Mouse (Mus musculus) megakaryocyte progenitor cell, adult 5-6 weeks (primary cell): Measurements from ENCODE around the gene Ndfip2. TPM values are rescaled to one million over a fixed set of nuclear protein-coding genes. Genes with fewer than 3 reads are reported as not detected.

Experiments used
- ATAC-seq: replicated peaks from 2 replicates; pipeline ENCODE4 v1.8.0; 2016; ENCODE audit warnings: mild to moderate bottlenecking, moderate TSS enrichment, inconsistent platforms; ENCODE audit not compliant: poor library complexity
- total RNA-seq, 2 experiments: library from RNA; stranded (forward) in 1 of 2; stranded (reverse) in 1 of 2; fragments of 157-497, 149-512 nt in 1 of 2; fragments of 200-1000 nt in 1 of 2; gene quantifications; 2 replicates each; pipeline versions ENCODE4 v1.2.3 to v1.2.4; 2015 to 2017

The Ndfip2 gene
- 15.5 and 21.0 TPM in 2 replicates for total RNA-seq (2015)
- total RNA-seq (2017): 12.0 and 13.7 TPM in 2 replicates

DNA sequence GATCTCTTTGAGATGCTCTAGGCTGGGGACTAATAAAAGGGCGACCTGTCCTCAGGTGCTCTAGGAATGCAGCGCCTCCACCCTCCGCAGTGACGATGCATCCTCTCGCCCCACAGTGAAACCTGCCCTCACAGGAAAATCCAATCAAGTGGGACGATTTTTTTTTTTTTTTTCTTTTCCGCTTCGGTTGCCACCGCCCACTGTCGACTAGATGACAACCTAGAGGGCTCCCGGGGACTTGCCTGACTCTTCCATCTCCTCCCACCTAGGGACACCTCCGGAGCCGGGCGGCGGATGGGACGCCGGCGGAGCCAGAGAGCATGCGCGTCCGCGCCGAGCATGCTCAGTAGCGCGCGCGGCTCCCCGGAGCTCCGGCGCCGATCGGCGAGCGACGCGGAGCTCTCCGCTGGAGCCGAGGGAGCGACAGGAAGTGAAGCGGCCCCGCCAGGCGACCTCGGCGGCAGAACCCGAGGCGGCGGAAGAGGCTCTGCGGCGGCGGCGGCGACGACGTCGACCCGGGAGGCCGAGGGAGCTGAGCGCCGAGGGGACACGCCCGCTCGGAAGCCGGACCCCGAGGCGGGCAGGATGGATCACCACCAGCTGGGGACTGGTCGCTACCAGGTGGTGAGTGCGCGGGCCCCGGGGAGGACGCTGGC lies at the start of gene Ndfip2:
Gene Ndfip2, plus strand, starts transcription at position 195 of the 656 bp plus-strand sequence.
- peak; percentile 88 for ATAC-seq

DNA sequence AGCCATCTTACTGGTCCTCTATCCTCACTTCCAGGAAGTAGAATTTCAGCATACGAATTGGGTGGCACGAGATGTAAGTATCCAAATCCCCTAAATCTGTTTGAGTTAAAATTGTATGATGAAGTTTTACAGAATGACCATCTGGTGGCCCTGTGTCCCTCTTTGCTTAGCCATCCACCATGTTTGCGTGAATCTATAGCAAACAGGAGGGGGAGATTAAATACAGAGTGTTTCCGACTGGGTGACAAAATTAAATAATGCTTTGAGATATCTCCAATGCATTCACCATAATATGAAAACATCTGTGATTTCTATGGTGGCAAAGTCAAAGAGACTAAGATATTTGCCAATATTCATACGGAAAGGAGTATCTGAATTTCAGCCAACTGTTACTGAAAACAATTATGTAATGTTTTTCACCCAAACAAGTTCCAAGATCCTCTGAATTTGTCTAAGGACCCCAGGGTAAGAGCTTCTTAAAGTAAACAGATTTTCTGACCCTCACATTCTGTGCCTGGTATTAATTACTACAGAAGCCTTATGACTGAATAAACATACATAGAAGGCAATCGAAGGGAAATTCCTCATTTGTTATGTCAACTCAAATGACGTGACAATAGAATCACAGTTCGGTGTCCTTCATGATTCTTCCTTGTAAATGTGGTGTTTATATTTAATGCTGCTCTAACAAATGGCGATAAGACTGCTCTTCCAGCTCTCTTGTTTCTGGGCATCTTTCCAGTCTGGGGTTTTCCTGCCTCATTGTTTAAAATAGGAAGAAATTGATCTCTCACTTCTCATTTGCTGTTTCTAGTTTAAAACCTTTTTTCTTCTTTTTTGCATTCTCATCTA lies 38.6 kb upstream of the Ndfip2 start:
- no peak for ATAC-seq

DNA sequence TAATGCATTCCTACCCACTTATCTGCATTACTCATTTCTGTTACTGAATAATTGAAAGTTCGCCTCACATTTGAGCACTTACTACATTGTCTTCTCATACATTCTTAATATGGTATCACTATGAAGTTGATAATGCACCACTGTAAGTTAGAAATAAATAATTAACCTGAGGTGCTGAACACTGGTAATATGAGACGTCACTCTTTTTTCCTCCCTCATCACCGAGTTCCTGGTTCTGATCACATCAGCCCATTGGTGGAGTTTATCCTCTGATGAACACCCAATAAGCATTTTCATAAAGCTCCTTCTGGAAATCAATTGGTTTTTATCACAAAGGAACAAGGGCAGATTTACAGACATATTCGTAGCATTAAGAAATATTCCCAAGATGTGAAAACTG lies 36.1 kb upstream of the Ndfip2 start:
- ATAC-seq: no peak

DNA sequence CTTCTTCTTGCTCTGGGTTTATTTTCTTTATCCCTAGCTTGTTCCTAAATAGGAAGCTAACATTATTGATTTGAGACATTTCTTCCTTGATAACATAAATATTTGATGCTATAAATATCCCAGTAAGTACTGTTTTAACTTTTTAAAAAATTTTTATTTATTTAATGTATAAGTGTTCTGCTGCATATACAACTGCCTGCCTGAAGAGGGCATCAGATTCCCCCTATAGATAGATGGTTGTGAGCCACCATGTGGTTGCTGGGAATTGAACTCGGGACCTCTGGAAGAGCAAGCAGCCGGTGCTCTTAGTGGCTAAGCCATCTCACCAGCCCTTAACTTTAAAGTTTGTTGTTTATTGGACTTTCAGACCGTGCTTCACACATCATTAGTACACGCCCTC lies 32.6 kb upstream of the Ndfip2 start:
- ATAC-seq: no peak

DNA sequence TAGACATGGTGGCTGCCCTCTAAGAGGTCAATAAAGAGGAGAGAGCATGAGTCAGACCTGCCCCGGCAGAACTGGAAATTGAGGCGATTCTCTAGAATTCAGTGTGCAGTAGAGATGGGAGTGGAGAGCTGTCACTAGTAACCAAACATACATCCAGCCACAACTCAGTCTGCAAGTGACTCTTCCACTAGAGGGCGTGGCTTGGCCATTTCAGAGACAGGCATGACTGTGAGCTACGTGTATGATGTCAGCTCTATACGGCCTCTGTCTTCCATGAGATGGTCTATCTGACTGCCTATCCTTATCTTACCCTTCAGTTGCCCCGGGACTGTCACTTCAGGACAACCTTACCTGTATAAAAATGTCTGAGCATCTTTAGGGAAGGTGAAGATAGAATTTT lies 26.0 kb upstream of the Ndfip2 start:
- peak; percentile 99 for ATAC-seq

DNA sequence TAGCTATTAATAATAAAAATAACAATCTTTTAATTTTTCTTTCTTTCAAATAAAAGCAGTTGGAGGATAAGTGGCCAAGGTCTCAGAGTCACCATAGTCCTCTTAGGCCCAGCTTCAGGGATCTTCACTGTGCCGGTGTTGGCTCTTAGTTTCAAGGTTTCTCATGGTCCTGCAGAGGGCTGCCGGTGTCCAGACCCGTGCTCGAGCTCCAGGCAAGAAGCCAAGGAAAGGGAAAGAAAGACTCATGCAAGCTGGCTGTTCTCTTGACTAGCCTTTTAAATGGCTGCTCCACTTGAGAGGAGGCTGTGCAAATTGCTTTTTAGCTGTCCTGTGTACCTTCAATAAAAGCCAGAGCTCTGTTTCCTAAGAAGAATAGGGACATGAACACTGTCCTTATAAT lies 21.8 kb upstream of the Ndfip2 start:
- no peak for ATAC-seq

DNA sequence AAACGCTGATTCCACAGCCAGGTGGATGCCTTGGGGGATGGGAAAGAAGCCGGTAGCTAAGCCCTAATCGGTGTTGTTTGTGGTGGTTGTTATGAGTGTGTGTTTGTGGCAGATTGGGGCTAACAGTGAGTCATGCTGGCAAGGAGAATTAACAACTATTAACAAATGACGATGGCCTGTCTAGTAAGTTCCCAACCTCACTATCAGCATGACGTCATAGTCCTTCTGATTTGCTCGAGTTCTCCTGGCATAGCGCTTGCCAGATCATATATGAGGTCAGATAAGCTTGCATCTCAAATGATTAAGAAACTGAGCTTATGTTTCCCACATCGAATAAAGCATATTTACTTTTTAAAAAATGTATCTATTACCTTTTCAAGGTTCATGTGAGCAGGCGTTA lies 20.6 kb upstream of the Ndfip2 start:
- no peak for ATAC-seq

DNA sequence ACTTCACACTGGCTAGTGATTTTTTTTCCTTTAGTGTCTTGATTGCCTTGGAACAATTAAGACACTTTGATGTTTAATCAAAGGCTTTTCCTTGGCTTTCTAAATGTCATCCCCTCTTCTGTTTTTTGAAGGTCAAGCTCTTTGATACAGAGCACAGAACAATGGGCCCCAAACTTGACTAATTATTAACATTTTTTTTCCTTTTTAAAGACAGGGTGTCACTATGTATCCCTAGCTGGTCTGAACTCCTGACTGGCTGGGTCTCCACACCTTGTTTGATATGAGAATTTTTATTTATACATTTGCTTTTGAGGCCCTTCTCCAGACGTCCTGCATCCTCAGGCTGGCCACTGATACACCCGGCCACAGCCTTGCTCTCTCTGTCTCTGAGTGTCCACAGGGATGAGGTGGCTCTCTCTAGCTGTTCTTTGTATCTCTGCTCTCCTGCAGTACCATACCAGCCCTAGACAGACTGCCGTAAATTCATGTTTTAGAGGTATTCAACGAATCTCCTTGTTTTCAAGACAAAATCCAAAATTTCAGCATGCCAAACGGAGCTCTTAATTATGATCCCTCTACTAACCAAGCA lies 19.8 kb upstream of the Ndfip2 start:
- no peak for ATAC-seq

DNA sequence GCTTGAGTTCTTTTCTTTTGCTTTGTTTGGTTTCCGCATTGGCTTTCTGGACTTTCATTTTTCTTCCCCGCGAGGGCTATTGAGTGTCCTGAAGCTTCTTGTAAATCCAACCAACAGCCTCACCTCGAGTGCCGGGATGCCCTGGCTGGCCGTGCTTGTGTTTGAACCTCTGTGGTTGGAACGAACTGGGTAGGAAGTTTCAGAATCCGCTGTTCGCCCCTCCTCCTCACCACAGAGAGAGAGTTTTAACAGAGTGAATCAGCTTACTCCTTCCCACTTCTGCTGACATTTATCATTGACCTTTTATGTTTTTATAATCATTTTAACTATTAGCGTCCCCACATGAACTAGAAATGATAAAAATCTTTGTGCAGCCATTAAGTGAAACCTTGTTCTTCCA lies 18.3 kb upstream of the Ndfip2 start:
- peak; percentile 39; the same call in 1 of the 2 replicates for ATAC-seq

DNA sequence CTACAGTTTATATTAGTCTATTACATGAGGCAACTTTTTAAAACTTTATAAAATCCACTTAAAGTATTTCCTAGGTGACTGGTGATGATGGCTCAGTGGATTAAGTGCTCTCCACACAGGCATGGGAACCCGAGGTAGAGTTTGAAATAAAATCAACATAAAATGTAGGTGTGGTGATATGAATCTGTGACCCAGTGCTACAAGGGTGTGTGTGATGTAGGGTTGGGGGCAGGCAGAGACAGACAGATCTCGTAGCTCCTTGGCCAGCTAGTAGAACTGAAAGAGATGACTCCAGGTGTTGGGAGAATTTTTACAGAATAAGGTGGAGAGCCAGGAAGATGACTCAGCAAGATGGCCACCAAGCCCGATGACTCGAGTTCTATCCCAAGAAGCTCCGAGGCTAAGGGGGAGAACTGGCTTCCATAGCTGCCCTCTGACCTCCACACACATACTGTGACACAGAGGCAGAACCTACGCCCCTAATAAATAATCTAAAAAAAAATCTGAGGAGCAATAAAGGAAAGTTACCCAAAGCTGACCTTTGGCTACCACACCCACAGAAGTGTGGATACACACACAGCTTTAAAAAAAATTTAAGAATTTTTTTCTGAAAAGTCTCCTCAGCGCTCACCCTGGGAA lies 14.4 kb upstream of the Ndfip2 start:
- ATAC-seq: no peak

DNA sequence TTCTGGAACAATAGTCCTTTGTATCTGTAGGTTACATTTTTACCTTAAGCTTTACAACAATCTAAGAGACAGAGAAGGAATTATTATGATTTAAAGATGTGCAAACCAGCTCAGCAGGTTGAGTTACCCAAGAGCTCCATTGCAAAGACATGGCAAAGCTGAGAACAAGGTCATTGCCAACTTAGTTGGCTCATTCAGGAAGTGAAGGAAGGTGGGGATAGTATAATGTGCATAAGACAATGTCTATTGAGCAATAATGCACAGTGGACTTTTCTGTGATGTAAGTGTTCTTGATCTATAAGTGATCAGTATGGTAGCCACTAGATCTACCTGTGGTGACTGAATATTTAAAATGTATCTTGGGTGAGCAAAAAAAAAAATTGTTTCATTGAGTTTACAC lies 7.3 kb upstream of the Ndfip2 start:
- ATAC-seq: peak; percentile 77

DNA sequence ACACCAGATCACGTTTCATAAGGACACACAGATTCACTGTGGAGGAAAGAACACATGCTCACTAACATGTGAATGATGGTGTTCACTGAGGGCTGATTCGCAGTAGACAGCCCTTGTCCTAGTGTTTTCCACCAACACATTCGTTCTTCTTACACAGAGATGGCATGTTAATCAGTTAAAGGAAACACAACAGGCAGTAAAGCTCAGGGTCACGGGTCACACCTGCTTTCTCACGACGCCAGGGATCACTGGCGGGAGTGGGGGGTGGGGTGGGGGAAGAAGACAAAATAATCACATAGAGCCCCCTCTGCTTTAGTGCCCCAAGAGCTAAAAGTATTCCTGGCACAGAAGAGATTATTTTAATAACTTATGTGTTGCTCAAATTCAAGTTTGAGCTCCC lies 5.1 kb upstream of the Ndfip2 start:
- no peak for ATAC-seq

DNA sequence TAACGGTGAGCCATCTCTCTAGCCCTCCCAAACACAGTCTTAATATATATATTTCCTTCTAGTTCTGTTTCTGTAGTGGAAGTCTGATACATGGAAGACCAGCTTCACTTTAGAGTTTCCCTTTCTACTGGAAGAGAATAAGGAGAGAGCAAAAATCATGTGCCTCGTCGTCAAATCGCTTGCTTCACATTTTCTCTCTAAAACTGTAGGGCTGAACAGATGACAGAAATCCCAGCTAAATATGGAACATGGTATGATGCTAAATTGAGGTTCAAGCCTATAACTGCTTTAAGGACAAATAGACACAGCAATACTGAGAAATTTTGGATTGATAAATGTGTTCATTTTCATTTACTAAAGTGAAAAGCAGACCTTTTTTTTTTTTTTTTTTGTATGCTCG lies 4.0 kb upstream of the Ndfip2 start:
- no peak for ATAC-seq

DNA sequence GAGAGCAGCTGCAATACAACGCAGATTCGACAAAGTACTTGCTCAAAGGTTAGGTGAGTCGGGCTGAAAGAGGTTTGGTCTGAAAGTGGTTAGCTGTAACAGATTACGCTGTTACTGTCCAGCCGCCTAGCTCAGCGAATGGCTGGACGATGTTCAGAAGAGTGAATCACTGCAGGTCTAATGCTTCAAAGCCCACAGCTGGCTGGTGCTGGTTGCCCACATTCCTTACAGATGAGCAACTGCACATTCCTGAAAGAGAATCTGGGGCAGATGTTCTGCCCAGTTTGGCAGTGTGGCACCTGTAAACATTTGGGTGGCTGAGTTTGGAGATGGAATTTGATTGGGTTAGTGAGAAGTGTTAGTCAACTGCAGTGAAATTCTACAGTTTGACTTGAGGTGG lies 2.8 kb upstream of the Ndfip2 start:
- ATAC-seq: no peak

DNA sequence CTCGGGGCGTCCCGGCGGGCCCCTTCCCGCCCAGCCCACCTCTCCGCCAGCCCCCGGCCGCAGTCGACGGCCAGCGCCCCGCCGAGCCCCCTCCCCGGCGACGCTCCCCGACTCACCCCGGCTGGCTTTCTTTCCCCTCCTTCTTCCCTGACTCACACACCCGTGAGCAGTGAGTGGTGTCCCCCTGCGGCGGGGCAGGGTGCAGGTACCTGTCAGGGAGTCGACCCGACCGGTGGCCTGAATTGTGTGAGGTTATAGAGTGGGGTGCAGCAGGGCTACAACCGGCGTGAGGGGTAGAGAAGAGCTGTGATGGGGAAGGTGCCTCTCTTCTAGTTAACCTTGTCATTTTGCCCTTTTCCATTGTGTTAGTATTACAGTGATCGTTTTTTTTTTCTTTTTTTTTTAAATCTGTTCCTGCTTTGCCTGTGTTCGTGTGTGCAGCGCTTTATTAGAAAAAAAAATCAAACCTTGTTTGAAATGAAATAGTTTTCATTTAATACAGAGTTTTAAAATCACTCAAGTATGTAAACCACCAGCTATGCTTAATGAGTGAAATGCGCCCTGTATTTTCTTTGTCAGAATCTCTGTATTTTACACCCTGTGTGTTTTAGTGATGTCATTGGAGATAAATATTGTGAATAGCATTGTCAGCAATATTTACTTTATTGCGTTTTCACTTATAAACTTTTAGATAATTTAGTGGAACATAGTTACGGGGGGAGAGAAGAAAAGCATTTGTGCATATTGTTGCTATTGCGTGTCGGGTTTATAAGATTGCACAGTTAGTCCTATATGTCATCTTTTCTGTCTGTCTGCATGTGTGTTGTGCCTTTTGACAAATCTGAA lies 885 bp downstream of the Ndfip2 start:
- ATAC-seq: peak; percentile 55

DNA sequence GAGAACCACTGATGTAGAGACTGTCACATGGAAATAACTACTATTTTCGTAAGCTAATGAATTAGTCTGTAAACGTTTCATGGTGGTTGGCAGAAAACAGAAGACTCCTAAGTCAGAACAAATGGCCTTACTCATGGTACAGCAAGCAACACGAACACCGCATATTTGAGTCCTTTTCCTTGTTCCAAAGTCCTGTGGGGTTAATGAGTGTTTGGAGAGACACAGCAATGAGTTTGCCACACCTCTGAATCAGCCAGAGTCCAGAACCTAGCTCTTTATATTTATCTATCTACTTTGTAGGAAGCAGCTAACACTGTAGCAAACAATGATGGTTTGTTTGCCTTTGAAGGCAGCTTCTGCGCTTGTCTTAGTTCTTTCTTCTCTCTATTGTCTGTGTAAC lies 4.5 kb downstream of the Ndfip2 start:
- ATAC-seq: no peak

DNA sequence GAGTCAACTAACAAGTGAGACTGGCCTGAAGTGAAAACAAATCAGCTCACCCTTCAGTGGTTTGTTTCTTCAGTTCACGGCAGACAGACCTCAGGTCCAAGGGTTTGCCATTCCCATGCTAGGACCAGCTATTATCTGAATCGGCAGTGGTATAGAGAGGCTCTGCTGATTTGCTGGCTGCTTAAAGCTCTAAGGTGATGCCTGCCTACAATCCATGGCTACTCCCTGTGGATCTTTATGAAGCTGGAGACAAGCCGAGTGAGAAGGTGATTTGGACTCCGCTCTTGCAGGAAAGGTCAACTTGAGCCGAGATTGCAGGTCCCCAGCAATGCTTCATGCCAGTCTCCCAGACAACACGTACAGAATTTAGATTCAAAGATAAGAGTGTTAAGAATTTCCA lies 8.7 kb downstream of the Ndfip2 start:
- ATAC-seq: no peak

DNA sequence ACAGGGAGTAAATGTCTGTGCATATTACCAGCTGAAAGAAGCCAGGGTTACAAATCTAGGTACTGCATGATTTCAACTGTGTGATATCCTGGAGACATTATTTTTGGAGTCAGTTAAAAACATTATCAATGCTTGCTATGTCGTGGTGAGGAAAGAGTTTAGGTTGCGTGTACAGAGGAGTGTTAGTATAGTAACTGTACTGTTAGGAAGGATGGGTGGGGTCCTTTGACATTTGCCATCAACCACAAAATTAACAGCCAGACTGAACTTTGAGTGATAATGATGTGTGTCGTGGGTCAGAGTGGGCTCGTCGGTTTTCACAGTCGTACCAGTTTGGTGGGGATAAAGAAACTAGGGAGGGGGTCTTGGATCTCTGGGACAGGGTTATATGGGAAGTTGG lies 13.7 kb downstream of the Ndfip2 start:
- peak; percentile 63 for ATAC-seq

DNA sequence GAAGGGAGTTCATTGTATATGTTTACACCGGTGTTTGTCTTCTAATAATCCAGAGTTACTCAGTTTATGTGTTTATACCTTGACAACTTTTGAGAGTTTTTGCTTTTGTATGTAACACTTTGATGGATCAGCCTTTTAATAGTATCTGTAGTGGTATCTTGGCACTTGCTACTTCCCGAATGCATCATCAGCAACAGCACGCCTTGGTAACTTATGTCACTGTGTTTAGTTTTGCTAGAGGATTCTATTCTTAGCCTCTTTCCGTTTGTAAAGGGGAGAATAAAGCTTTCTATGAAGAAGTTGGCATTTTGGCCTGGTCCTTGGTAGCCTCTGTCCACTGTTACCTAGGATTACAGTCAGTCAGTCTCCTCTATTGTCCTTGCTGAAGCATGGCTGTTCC lies 14.2 kb downstream of the Ndfip2 start:
- no peak for ATAC-seq

DNA sequence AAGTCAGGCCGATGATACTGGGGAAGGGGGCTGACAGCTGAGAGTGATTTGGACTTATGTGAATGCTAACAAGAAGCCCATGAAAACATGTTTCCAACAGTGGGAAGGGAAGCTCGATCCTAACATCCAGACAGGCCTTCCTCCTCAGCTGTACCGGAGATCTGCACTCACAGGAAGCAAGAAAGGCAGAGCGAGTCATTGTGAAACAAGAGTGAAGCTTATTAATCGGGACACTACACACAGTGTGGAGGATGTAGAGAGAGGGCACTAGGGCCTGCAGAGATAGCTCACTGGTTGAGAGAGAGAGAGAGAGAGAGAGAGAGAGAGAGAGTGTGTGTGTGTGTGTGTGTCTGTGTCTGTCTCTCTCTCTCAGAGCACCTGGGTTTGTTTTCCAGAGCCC lies 16.8 kb downstream of the Ndfip2 start:
- ATAC-seq: no peak

DNA sequence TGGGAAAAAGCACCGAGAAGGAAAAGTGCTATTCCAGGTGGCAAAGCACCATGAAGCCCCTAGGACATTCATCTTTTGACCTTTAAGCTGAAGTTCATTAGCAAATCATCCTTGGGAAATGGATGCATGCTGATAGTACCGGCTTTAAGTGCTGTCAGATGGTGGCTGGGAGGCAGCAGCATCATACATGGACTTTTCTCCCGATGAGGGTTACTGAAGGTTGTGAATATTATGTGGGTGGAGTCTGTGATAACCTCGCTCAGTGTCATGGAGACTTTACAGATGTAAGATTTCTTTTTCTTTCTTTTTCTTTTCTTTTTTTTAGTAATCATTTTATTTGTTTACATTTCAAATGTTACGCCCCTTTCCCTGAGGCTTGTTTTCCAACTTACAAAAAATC lies 18.9 kb downstream of the Ndfip2 start:
- ATAC-seq: no peak
